Mouse (Mus musculus): ENCODE measurements around the gene Samd4. TPM values are rescaled to one million over a fixed set of nuclear protein-coding genes. Genes with fewer than 3 reads are reported as not detected.

Gene Samd4
- polyA plus RNA-seq, 1 experiment from 2014 or later = 6.3 TPM

GRCm38 (mm10) chr14:47136637-47137036, 254.0 kb downstream of the Samd4 start:
- TF ChIP-seq EP300 (IDR thresholded peaks at IDR 0.05) (no peak), CTCF (IDR thresholded peaks at IDR 0.05) (no peak)
- Histone ChIP-seq H3K4me2 (replicated peaks; ENCODE audit: low read depth, low read length) (no peak overlapping the region), H3K27me3 (replicated peaks; ENCODE audit: insufficient read depth, low read length) (no peaks in the 10 kb centered on the region), H3K4me1 (ENCODE audit: insufficient read depth, low read depth, low read length) (no peaks in the 10 kb centered on the region), H3K4me3 (ENCODE audit: low read depth, low read length) (no peak overlapping the region), H3K9ac (replicated peaks; ENCODE audit: low read depth) (no peak overlapping the region), H3K36me3 (ENCODE audit: insufficient read depth, low read length) (no peaks in the 10 kb centered on the region), H3K27ac (ENCODE audit: low read length) (no peak overlapping the region), H3K9me3 (ENCODE audit: low read length) (no peaks in the 10 kb centered on the region)
- no peak for ATAC-seq
- no peak for DNase-seq (ENCODE audit: low spot score)
- WGBS = 66% methylated on average over 5 of the region's 5 CpGs

- no peak for ATAC-seq
- TF ChIP-seq EP300 (IDR thresholded peaks at IDR 0.05) (no peak), CTCF (IDR thresholded peaks at IDR 0.05) (no peak)
These were observed 256.2 kb downstream of the Samd4 start for GRCm38 (mm10) chr14:47138853-47139252.

GRCm38 (mm10) chr14:47144326-47144725, 261.7 kb downstream of the Samd4 start:
- no peaks in the 10 kb centered on the region for H3K9me3 ChIP-seq (ENCODE audit: low read length)
- WGBS = 85% methylated on average over 5 of the region's 5 CpGs
- no peaks in the 10 kb centered on the region for H3K36me3 ChIP-seq (ENCODE audit: insufficient read depth, low read length)
- H3K4me1 ChIP-seq (ENCODE audit: insufficient read depth, low read depth, low read length) = no peaks in the 10 kb centered on the region
- DNase-seq (ENCODE audit: low spot score) (no peak), ATAC-seq (no peak)
- no peak overlapping the region for H3K4me3 ChIP-seq (ENCODE audit: low read depth, low read length)
- TF ChIP-seq CTCF (IDR thresholded peaks at IDR 0.05) (no peak), EP300 (IDR thresholded peaks at IDR 0.05) (no peak)
- no peak overlapping the region for H3K9ac ChIP-seq (replicated peaks; ENCODE audit: low read depth)
- H3K27ac ChIP-seq (ENCODE audit: low read length) = no peak overlapping the region
- no peaks in the 10 kb centered on the region for H3K27me3 ChIP-seq (replicated peaks; ENCODE audit: insufficient read depth, low read length)
- no peak overlapping the region for H3K4me2 ChIP-seq (replicated peaks; ENCODE audit: low read depth, low read length)

More at GRCm38 (mm10) chr14:47138853-47139252, 256.2 kb downstream of the Samd4 start:
- Histone ChIP-seq H3K9me3 (ENCODE audit: low read length) (no peaks in the 10 kb centered on the region), H3K4me3 (ENCODE audit: low read depth, low read length) (no peak overlapping the region), H3K4me2 (replicated peaks; ENCODE audit: low read depth, low read length) (no peak overlapping the region), H3K27ac (ENCODE audit: low read length) (no peak overlapping the region), H3K27me3 (replicated peaks; ENCODE audit: insufficient read depth, low read length) (no peaks in the 10 kb centered on the region), H3K4me1 (ENCODE audit: insufficient read depth, low read depth, low read length) (no peaks in the 10 kb centered on the region), H3K9ac (replicated peaks; ENCODE audit: low read depth) (no peak overlapping the region), H3K36me3 (ENCODE audit: insufficient read depth, low read length) (no peaks in the 10 kb centered on the region)
- WGBS = 64% methylated on average over 3 of the region's 3 CpGs
- no peak for DNase-seq (ENCODE audit: low spot score)

DNA sequence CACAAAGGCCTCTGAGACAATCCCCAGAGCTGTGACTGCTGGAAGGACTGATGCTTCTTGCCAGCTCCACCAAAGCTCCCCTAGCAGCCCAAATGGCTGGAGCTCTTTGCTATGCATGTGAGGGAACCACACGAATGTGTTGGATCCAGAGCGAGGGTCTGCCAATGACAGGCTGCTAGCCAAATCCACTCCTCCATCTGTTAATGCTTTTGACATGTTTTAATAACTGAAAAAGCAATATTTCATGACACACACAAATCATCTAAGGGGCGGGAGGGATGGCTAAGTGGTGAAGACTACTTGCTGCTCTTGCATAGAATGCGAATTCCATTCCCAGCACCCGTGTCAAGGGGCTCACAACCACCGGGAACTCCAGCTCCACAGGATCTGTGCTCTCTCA, 268.7 kb downstream of the Samd4 start:
- Histone ChIP-seq H3K27me3 (replicated peaks; ENCODE audit: insufficient read depth, low read length) (no peaks in the 10 kb centered on the region), H3K4me3 (ENCODE audit: low read depth, low read length) (no peak overlapping the region), H3K9me3 (ENCODE audit: low read length) (no peaks in the 10 kb centered on the region), H3K4me1 (ENCODE audit: insufficient read depth, low read depth, low read length) (no peaks in the 10 kb centered on the region), H3K36me3 (ENCODE audit: insufficient read depth, low read length) (no peaks in the 10 kb centered on the region), H3K9ac (replicated peaks; ENCODE audit: low read depth) (no peak overlapping the region), H3K27ac (ENCODE audit: low read length) (no peak overlapping the region), H3K4me2 (replicated peaks; ENCODE audit: low read depth, low read length) (no peak overlapping the region)
- WGBS = 84% methylated on average over 6 of the region's 6 CpGs
- DNase-seq (ENCODE audit: low spot score) (no peak), ATAC-seq (no peak)
- no peak for TF ChIP-seq CTCF (IDR thresholded peaks at IDR 0.05)
- no peak for TF ChIP-seq EP300 (IDR thresholded peaks at IDR 0.05)

DNA sequence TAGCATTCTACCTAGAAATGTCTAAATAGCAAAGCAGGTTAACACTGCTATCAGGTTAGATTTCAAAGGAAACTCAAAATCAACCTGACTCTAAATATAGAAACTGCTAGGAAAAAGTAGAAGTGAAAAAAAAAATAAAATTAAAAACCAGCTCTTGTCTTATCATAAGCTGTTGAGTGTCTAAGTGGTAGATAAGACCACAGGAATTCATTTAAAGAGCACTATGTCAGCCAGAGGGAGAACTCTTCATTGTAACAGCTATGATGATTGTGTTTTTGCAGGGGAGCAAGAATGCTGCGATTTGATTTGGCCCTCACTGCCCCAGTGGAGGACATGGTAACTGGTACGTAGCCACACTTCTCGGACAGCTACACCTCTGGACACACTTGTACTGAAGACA, 271.6 kb downstream of the Samd4 start:
- ATAC-seq (peak; percentile 80), DNase-seq (ENCODE audit: low spot score) (peak; percentile 53)
- H3K27ac ChIP-seq (ENCODE audit: low read length) = no peak overlapping the region
- no peaks in the 10 kb centered on the region for H3K27me3 ChIP-seq (replicated peaks; ENCODE audit: insufficient read depth, low read length)
- H3K36me3 ChIP-seq (ENCODE audit: insufficient read depth, low read length) = no peaks in the 10 kb centered on the region
- H3K4me3 ChIP-seq (ENCODE audit: low read depth, low read length) = no peak overlapping the region
- WGBS = 56% methylated on average over 3 of the region's 3 CpGs
- H3K4me1 ChIP-seq (ENCODE audit: insufficient read depth, low read depth, low read length) = no peaks in the 10 kb centered on the region
- no peak overlapping the region for H3K4me2 ChIP-seq (replicated peaks; ENCODE audit: low read depth, low read length)
- H3K9ac ChIP-seq (replicated peaks; ENCODE audit: low read depth) = no peak overlapping the region
- no peak for TF ChIP-seq CTCF (IDR thresholded peaks at IDR 0.05)
- TF ChIP-seq EP300 (IDR thresholded peaks at IDR 0.05) = peak; percentile 84
- no peaks in the 10 kb centered on the region for H3K9me3 ChIP-seq (ENCODE audit: low read length)

Small RNA genes within 50 kb of the gene (microRNA-seq; reads per million reads assigned to microRNA genes)
- gene Mir378c = 2.2 reads per million

Other genes starting within 250 kb of the Samd4 start
- gene Cdkn3, start 122.3 kb upstream of the Samd4 start, polyA plus RNA-seq (2015; fragmentation: Nextera tagmentation; extraction: Ambion mirVana) = 5.2 and 8.2 TPM in 2 replicates
- 133 and 137 TPM in 2 replicates for gene Cnih1, start 94.4 kb upstream of the Samd4 start, polyA plus RNA-seq (2015; fragmentation: Nextera tagmentation; extraction: Ambion mirVana)
- 42.1 and 47.8 TPM in 2 replicates for gene Gmfb, start 60.6 kb upstream of the Samd4 start, polyA plus RNA-seq (2015; fragmentation: Nextera tagmentation; extraction: Ambion mirVana)
- 54.6 and 54.8 TPM in 2 replicates for gene Cgrrf1, start 50.7 kb upstream of the Samd4 start, polyA plus RNA-seq (2015; fragmentation: Nextera tagmentation; extraction: Ambion mirVana)